Mouse (Mus musculus) heart, postnatal 0 days (tissue): ENCODE results near the gene Sec24c. TPM values are rescaled to one million over a fixed set of nuclear protein-coding genes. Genes with fewer than 3 reads are reported as not detected.

Source experiments
- ATAC-seq: fragments of 200-750 bp; cut with Nextera tagmentation; 2 replicates; pipeline ENCODE4 v1.8.0; 2017; ENCODE audit warnings: low read depth, moderate number of reproducible peaks, moderate library complexity; ENCODE audit not compliant: insufficient read depth
- DNase-seq: peaks from one replicate; pipeline ENCODE4 v3.0.0-alpha.2; 2016; ENCODE audit warnings: low spot score
- H3K27ac ChIP-seq: fragments of 300-500 bp; sonication (generic); 2 replicates; pipeline ENCODE4 v1.5.1; 2014; ENCODE audit warnings: low read depth, mild to moderate bottlenecking
- H3K27me3 ChIP-seq: fragments of 300-500 bp; sonication (generic); 2 replicates; pipeline ENCODE4 v1.6.1; 2014; ENCODE audit warnings: low read length, mixed read lengths; ENCODE audit not compliant: control insufficient read depth, insufficient read depth
- H3K36me3 ChIP-seq: fragments of 300-500 bp; sonication (generic); replicated peaks from 2 replicates; pipeline ENCODE4 v1.6.1; 2014; ENCODE audit warnings: low read length, mixed read lengths; ENCODE audit not compliant: control insufficient read depth, insufficient read depth
- H3K4me1 ChIP-seq: fragments of 300-500 bp; sonication (generic); 2 replicates; pipeline ENCODE4 v1.6.1; 2014; ENCODE audit warnings: antibody characterized with exemption; ENCODE audit not compliant: control insufficient read depth, insufficient read depth
- H3K4me2 ChIP-seq: fragments of 300-500 bp; sonication (generic); 2 replicates; pipeline ENCODE4 v1.6.1; 2014; ENCODE audit warnings: low read depth, mild to moderate bottlenecking, low read length, moderate library complexity
- H3K4me3 ChIP-seq: fragments of 300-500 bp; sonication (generic); 2 replicates; pipeline ENCODE4 v1.5.1; 2014; ENCODE audit warnings: low read depth, low read length
- H3K9ac ChIP-seq: fragments of 300-500 bp; sonication (generic); replicated peaks from 2 replicates; pipeline ENCODE4 v1.6.1; 2014; ENCODE audit warnings: low read depth, low read length, mixed read lengths
- H3K9me3 ChIP-seq: fragments of 300-500 bp; sonication (generic); replicated peaks from 2 replicates; pipeline ENCODE4 v1.6.1; 2016; ENCODE audit warnings: low read length; ENCODE audit not compliant: control insufficient read depth
- CTCF ChIP-seq: IDR thresholded peaks from 2 replicates; pipeline ENCODE4 v1.5.1; 2016; ENCODE audit warnings: antibody characterized with exemption, control low read depth, low read depth
- EP300 ChIP-seq: IDR thresholded peaks from 2 replicates; pipeline ENCODE4 v1.6.1; 2016; ENCODE audit warnings: antibody characterized with exemption, low read depth
- WGBS: fragments of 180-500 bp; shearing (Covaris S2); extraction: QIAGEN DNeasy Blood & Tissue Kit; methylation state at CpG from one replicate; pipeline ENCODE4 v1.1.7; 2014; 5-methylcytosine and 5-hydroxymethylcytosine counted together
- polyA plus RNA-seq: library from polyadenylated mRNA; unstranded; fragments of >200 nt; fragmentation: Nextera tagmentation; extraction: Ambion mirVana; gene quantifications from 2 replicates; pipeline ENCODE4 v1.2.1, GENCODE M21; 2015
- total RNA-seq: library from RNA; depleted of rRNA; stranded (reverse); fragments of >200 nt; gene quantifications from 2 replicates; pipeline ENCODE4 v1.2.3, GENCODE M21; 2014; ENCODE audit warnings: low replicate concordance

Sec24c gene
- total and polyA plus RNA-seq, 2 experiments from 2014 or later: 42.9 to 71.2 TPM

DNA sequence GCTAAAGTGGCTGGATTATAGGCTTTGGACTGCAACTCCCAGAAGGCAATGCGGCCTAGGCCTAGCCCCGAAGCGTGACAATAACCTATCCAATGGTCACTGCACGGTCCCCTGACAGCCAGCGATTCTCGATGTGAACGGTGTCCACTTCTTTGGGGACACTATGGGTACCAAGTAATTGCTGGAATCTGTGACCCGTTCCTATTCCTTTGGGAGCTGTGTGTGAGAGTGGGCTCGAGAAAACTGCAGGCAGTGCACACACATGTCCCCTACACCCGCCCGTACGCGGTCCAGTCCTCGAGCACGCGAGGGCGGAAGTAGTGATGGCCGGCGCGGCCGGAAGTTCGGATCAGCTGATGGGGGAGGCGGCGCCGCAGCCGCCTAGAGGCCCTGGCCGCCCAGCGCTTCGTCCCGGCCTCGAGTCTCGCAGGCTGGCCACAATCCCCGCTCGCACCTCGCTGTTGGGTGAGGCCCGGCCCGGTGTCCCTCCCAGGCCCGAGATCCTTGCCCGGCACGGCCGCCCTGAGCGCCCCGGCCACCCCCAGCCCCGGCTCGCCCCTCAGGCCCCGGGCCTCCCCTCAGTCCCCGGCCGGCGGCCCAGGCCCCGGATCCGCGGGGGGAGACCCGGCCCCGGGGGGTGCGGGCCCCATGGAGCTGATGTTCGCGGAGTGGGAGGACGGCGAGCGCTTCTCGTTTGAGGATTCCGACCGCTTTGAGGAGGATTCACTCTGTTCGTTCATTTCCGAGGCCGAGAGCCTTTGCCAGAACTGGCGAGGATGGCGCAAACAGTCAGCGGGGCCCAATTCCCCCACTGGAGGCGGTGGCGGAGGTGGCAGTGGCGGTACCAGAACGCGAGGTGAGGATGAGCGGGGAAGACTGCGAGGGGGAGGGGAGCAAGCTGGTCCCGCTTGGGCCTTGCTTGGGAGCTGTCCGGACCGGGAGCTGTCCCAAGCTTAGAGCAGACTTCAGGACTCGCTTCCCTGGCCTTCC is 33.4 kb downstream of the Sec24c start, which contains the start of gene Zswim8:
Gene Zswim8, plus strand, starts transcription at position 352 of the 990 bp plus-strand sequence.
- Histone ChIP-seq H3K9me3 (no peaks in the 10 kb centered on the region), H3K4me2 (peak within 1 kb of the TSS; percentile 71), H3K4me1 (peaks cover 12% of the 10 kb centered on the region), H3K4me3 (peak within 1 kb of the TSS; percentile 74), H3K36me3 (peaks cover 40% of the 10 kb centered on the region), H3K27ac (peak within 1 kb of the TSS; percentile 84), H3K27me3 (no peaks in the 10 kb centered on the region), H3K9ac (peak within 1 kb of the TSS; percentile 91)
- DNase-seq (peak; percentile 95), ATAC-seq (peak; percentile 86)
- TF ChIP-seq EP300 (no peak), CTCF (no peak)
- WGBS: 1% methylated on average over 74 of the region's 80 CpGs

DNA sequence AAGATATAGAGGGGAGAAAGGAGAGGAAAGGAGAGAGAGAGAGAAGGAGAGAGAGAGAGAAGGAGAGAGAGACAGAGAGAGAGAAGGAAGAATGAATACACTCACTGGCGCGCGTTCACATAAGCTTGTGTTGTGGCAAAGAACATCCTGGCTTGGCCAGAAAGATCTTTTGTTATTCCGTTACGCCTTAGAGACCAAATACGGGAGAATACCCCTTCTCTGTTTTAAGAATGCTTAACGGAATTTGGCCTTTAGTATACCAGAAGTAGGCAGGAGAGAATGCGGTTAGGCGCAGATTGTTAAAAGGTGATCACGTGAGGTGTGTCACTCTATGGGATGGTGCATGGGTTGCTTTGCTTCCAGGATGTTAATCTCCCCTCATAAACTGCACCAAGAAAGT is 34.1 kb downstream of the Sec24c start:
- H3K27ac ChIP-seq: peak overlapping the region; percentile 84
- H3K36me3 ChIP-seq: peaks cover 48% of the 10 kb centered on the region
- TF ChIP-seq CTCF: no peak
- TF ChIP-seq EP300: no peak

DNA sequence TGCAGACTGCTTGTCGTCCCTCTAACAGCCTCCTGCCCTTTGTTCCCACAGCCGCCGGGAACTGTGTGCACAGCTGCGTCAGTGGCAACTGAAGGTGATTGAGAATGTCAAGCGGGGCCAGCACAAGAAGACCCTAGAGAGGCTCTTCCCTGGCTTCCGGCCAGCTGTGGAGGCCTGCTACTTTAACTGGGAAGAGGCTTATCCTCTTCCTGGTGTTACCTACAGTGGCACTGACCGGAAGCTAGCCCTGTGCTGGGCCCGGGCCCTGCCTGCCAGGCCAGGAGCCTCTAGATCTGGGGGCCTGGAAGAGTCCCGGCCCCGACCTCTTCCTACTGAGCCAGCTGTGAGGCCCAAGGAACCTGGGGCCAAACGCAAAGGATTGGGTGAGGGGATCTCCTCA is 39.7 kb downstream of the Sec24c start:
- H3K9ac ChIP-seq: peak overlapping the region; percentile 47; the same call in 1 of the 2 replicates
- peak; percentile 76 for ATAC-seq

More for the DNA sequence above, 34.1 kb downstream of the Sec24c start:
- H3K4me3 ChIP-seq: peak overlapping the region; percentile 74
- peaks cover 12% of the 10 kb centered on the region for H3K4me1 ChIP-seq
- peak overlapping the region; percentile 71 for H3K4me2 ChIP-seq
- no peak for DNase-seq
- no peaks in the 10 kb centered on the region for H3K27me3 ChIP-seq
- WGBS: 5% methylated on average over 10 of the region's 10 CpGs
- no peak for ATAC-seq
- H3K9me3 ChIP-seq: no peaks in the 10 kb centered on the region
- H3K9ac ChIP-seq: peak overlapping the region; percentile 91

DNA sequence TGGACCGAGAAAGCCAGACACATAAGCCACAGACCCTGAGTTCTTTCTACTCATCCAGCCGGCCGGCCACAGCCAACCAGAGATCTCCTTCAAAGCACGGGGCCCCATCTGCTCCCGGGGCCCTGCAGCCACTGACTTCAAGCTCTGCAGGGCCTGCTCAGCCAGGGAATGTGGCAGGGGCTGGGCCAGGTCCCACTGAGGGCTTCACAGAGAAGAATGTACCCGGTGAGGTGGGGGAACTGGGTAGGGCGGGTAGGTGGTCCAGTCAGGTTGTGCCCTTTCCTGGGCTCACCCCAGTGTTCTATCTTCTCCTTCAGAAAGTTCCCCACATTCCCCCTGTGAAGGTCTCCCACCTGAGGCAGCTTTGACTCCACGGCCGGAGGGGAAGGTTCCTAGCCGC is 44.3 kb downstream of the Sec24c start:
- Histone ChIP-seq H3K4me1 (no peaks in the 10 kb centered on the region), H3K9me3 (no peaks in the 10 kb centered on the region), H3K4me2 (no peak overlapping the region), H3K27me3 (no peaks in the 10 kb centered on the region), H3K27ac (no peak overlapping the region), H3K9ac (no peak overlapping the region), H3K36me3 (peaks cover 99% of the 10 kb centered on the region), H3K4me3 (no peak overlapping the region)
- ATAC-seq (no peak), DNase-seq (no peak)
- TF ChIP-seq CTCF: no peak
- no peak for TF ChIP-seq EP300
- 84% methylated on average over 10 of the region's 10 CpGs for WGBS

More for the DNA sequence above, 39.7 kb downstream of the Sec24c start:
- 24% methylated on average over 11 of the region's 11 CpGs for WGBS
- no peaks in the 10 kb centered on the region for H3K27me3 ChIP-seq
- peaks cover 89% of the 10 kb centered on the region for H3K36me3 ChIP-seq
- H3K4me3 ChIP-seq: no peak overlapping the region
- H3K9me3 ChIP-seq: no peaks in the 10 kb centered on the region
- H3K4me2 ChIP-seq: no peak overlapping the region
- TF ChIP-seq EP300 (no peak), CTCF (no peak)
- peak overlapping the region; percentile 73 for H3K27ac ChIP-seq
- DNase-seq: peak; percentile 59
- H3K4me1 ChIP-seq: peaks cover 5% of the 10 kb centered on the region

DNA sequence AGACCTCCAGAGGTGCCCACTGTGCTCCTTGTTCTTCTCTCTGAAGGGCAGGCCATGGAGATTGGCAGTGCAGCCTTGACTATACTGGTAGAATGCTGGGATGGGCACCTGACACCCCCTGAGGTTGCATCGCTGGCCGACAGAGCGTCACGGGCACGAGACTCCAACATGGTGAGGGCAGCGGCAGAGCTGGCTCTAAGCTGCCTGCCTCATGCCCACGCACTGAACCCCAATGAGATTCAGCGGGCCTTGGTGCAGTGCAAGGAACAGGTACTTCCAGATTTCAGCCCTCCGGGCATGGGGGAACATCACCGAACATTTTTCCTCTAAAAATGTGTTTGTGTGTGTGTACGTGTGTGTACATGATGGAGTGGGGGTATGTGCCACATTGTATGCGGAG is 45.7 kb downstream of the Sec24c start:
- Histone ChIP-seq H3K4me2 (no peak overlapping the region), H3K27ac (no peak overlapping the region), H3K4me1 (no peaks in the 10 kb centered on the region), H3K9me3 (no peaks in the 10 kb centered on the region), H3K4me3 (no peak overlapping the region), H3K36me3 (peaks cover 98% of the 10 kb centered on the region), H3K27me3 (no peaks in the 10 kb centered on the region), H3K9ac (no peak overlapping the region)
- WGBS: 91% methylated on average over 12 of the region's 12 CpGs
- TF ChIP-seq CTCF: no peak
- DNase-seq: no peak
- no peak for ATAC-seq
